Mouse (Mus musculus) yolk sac, embryonic 10.5 days (tissue): Measurements from ENCODE around the gene H2al2c.
"Not testable (repeated sequence)": the region's sequence is repeated elsewhere in the genome, so short reads cannot be mapped to it uniquely, and the experiment has no call there.

ENCODE experiments used
- DNase-seq: peaks from one replicate; pipeline ENCODE4 v3.0.0-alpha.2; 2017; ENCODE audit warnings: low spot score

H2al2c gene

GRCm38 (mm10) chrY:2598799-2599198 lies at the start of gene H2al2c:
Gene H2al2c (plus strand): TSS chrY:2599099.
- DNase-seq = not testable (repeated sequence)
